Mouse (Mus musculus) retina, embryonic 14.5 days (tissue): ENCODE results near the gene Rgl1.

Experiments
- DNase-seq: peaks from one replicate; pipeline ENCODE4 v3.0.0-alpha.2; 2015; ENCODE audit warnings: low spot score

The Rgl1 gene

GRCm38 (mm10) chr1:152542747-152543378 is 223.3 kb downstream of the Rgl1 start:
- DNase-seq = no peak

- DNase-seq = no peak
These were observed 225.8 kb downstream of the Rgl1 start for GRCm38 (mm10) chr1:152540304-152540887.

GRCm38 (mm10) chr1:152538817-152539216 is 227.3 kb downstream of the Rgl1 start:
- no peak for DNase-seq

GRCm38 (mm10) chr1:152537186-152537585 is 229.0 kb downstream of the Rgl1 start:
- DNase-seq = no peak

- no peak for DNase-seq
These were observed 229.6 kb downstream of the Rgl1 start for GRCm38 (mm10) chr1:152536416-152537018.

- DNase-seq = no peak
These were observed 231.6 kb downstream of the Rgl1 start for GRCm38 (mm10) chr1:152534531-152534930.

GRCm38 (mm10) chr1:152531498-152531897 is 234.7 kb downstream of the Rgl1 start:
- peak; percentile 30 for DNase-seq

- no peak for DNase-seq
These were observed 237.4 kb downstream of the Rgl1 start for GRCm38 (mm10) chr1:152528778-152529177.

GRCm38 (mm10) chr1:152528214-152528613 is 237.9 kb downstream of the Rgl1 start:
- DNase-seq = no peak

GRCm38 (mm10) chr1:152526154-152526553 is 240.0 kb downstream of the Rgl1 start:
- no peak for DNase-seq

- peak; percentile 93 for DNase-seq
These were observed 241.0 kb downstream of the Rgl1 start for GRCm38 (mm10) chr1:152524987-152525648.

GRCm38 (mm10) chr1:152524098-152524892 is 241.9 kb downstream of the Rgl1 start:
- DNase-seq = no peak

- DNase-seq = no peak
These were observed 242.9 kb downstream of the Rgl1 start for GRCm38 (mm10) chr1:152523292-152523691.

GRCm38 (mm10) chr1:152522226-152522625 is 243.9 kb downstream of the Rgl1 start:
- no peak for DNase-seq

- peak; percentile 79 for DNase-seq
These were observed 245.2 kb downstream of the Rgl1 start for GRCm38 (mm10) chr1:152520798-152521575.

- DNase-seq = no peak
These were observed 247.2 kb downstream of the Rgl1 start for GRCm38 (mm10) chr1:152518971-152519370.

- DNase-seq = no peak
These were observed 249.0 kb downstream of the Rgl1 start for GRCm38 (mm10) chr1:152517057-152517570.

GRCm38 (mm10) chr1:152514256-152514655 is 251.9 kb downstream of the Rgl1 start:
- DNase-seq = no peak

- DNase-seq = peak; percentile 64
These were observed 254.9 kb downstream of the Rgl1 start for GRCm38 (mm10) chr1:152511237-152511636.

GRCm38 (mm10) chr1:152508481-152509220 is 257.5 kb downstream of the Rgl1 start:
- DNase-seq = no peak
